Mouse (Mus musculus) embryo, embryonic 9.5 days (tissue): ENCODE data around the gene Srsf3.
"Not testable (repeated sequence)": the region's sequence is repeated elsewhere in the genome, so short reads cannot be mapped to it uniquely, and the experiment has no call there.

Experiments used
- DNase-seq: peaks from one replicate; pipeline ENCODE4 v3.0.0-alpha.2; 2017; ENCODE audit errors: extremely low spot score

Srsf3 gene

DNA sequence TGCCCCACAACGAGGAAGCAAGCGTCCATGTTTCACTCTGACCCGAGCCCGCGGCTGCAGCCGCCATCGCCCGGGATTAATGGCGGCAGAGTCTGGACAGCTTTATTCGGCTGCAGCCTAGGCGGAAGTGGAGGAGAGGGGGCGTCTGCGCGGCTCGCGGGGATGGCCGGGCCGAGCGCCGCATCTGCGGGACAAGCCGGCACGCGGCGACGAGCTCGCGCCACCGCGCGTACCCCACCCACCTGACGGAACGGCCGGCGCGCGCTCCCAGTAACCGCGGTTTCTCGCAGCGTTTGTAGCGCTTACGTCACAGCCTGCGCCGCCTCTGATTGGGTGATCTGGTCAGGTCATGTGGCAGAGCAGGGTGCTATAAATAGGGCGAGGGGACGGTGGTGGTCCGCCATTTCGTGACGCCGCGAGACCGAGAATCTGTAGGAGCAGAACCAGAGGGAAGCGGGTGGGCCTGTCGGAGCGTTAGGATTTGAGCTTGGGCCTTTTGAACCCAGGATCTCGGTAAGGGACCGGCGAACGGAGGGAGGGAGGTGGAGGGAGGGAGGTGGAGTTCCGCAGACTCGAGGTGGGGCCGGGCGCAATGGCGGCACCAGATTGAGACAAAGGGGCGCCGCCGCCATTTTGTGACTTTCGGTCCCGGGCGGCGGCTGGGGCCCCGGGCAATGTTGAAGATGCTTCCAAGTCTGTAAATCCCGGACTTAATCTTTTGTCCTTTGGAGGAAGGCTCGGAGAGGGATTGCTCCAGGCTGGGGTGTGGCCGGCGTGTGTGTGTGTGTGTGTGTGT is at the start of gene Srsf3:
Gene Srsf3, plus strand, starts transcription at position 355 of the 796 bp plus-strand sequence.
- DNase-seq = peak; percentile 99

DNA sequence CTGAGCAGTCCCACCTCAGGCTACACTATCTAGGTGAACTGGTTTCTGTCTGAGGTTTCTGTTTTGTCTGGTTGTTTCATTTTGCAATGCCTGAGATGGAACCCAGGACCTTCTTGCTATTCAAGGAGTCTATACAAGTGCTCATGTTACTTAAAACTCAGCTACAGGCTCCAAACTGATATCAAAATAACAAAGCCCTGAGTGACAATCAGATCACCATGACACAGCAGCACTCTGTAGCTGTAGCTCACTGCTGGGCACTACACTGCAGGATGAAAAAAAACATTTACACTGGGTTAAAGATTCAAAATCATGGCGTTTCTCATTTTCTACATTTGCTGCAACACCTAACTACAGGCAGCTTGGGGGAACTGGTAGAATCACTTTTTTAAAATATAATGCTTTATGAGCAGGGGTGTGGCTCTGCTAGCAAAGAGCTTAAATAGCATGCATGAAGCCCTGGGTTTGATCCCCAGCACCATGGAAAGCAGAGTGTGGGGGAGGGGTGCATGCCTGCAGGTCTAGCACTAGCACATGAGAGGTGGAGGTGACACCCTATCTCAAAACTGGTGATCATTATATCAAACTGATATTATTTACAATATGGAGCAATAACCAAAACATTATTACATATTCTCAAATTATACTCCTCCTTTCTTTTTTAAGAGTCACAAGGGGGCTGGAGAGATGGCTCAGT is 47.6 kb upstream of the Srsf3 start:
- no peak for DNase-seq

DNA sequence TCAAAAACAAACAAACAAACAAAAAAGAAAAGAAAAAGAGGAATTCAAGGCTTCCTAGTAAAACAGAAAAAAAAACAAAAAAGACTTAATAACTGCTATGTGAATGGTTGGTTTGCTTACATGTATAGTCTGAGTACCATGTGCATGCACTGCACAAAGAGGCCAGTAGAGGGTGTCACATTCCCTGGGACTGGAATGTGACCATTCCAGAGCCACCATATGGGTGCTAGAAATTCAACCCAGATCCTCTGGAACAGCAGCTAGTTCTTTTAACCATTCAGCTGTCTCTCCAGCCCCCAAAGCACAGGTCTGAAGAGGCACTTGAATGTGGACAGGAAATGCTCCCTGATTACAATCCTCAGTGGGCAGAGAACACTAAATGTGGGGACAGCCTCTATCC is 45.6 kb upstream of the Srsf3 start:
- no peak for DNase-seq

DNA sequence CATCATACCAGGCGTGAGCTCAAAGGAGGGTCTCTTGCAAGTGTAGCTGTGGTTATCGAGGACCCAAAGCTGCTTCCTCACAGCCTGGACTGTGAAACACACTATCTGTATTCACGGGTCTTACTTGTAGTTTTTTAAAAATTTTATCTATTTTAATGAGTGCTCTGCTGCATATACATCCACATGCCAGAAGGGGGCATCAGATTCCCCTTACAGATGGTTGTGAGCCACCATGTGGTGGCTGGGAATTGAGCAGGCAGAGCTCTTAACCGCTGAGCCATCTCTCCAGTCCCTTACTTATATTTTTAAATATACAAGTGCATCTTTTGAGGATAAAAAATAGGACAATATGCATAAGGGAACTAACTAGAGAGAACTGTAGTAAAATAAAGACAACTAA is 44.7 kb upstream of the Srsf3 start:
- DNase-seq = peak; percentile 31

DNA sequence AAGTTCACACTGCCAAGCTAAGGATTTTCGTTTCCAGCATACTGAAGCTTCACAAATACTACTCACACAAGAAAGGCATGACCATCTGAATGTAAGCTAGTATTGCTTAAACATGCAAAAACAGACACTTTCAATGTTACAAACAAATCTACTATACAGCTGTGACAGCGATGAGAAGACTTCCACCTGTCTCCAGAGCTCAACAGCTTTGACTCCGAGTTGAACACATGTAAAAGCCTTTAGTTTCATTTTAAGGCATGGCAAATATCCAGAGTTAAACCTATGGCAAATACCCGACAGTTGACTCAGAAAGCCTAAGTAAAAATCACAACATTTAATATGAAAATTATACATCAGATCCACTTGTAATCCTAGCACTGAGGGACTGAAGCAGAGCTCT is 44.1 kb upstream of the Srsf3 start:
- DNase-seq = no peak

DNA sequence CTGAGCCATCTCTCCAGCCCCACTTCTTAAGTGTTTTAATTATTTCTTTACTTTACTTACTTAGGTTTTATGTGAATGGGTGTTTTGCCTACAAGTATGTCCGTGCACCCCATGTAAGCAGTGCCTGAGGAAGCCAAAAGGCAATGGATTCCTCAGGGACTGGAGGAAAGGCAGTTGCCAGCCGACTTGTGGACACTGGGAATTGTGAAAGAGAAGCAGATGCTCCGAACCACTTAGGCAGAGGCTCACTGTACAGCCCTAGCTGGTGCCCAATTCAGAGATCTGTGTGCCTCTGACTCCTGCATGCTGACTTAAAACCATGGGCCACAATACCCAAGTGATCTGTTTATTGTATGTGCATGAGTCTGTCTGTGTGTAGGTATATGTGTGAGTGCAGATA is 43.4 kb upstream of the Srsf3 start:
- no peak for DNase-seq

DNA sequence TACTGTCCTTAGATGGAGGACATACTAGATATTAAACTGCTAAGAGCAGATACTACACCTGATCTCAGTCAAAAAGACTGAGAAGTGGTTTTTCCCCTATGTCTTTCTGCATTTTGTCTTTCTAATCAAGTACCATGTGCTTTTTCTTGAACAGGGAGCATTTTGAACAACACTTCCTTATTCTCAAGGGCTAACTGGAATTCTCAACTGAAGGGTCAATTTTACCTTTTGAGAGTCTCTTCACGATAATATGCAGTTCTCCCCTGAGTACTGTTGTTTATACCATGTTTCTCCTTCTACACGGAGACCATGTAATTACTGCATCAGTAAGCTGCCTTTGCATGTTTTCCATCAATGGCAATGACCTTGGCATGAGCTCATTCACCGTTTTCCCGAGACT is 42.4 kb upstream of the Srsf3 start:
- DNase-seq = no peak

DNA sequence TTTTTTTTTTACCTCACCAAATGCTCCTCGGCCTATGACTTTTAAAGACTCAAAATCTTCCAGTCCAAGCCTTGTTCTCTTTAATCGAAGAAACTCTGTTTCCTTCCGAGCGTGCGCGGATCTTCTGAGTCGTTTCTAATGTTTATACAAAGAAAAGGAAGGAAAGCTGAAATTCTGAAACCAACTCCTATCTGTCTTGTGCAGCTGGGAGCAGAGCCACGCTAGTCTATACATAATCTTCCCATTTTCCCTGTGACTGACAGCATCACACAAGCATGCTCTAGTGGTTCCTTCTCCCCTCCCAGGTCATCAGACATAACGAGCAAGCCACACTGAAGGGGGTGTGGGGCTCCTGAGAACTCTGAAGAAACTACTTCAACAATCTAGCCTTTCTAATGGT is 41.1 kb upstream of the Srsf3 start:
- DNase-seq = no peak

DNA sequence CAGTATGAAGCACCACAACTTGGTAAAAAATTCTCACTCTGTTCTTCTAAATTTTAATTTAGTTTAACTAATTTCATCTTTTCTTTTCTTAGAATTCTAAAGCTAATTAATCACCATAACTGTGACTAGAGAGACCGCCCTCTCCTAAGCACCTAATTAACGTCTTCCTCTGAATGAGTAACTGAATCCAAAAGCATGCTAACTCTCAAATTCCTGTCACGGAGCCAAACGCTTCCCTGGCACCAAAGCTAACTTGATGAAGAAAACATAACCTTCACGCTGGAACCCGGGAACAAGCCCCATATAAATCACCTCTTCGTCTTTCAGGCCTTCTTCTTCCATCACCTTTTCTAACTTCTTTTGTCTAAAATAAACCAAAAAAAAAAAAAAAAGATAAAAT is 40.3 kb upstream of the Srsf3 start:
- DNase-seq = no peak

DNA sequence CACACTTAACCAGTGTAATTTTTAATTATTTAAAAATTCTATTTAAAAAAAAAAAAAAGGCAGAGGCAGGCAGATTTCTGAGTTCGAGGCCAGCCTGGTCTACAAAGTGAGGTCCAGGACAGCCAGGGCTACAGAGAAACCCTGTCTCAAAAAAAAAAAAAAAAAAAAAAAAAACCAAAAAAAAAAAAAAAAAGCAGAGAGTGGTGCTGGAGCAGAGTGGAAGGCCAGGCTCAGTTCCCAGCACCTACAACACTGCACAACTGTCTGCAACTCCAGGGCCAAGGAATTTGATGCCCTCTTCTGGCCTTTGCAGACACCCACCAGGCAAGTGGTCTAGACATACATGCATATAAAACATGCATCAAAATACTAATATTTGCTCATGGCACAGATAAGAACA is 39.4 kb upstream of the Srsf3 start:
- DNase-seq = not testable (repeated sequence)

DNA sequence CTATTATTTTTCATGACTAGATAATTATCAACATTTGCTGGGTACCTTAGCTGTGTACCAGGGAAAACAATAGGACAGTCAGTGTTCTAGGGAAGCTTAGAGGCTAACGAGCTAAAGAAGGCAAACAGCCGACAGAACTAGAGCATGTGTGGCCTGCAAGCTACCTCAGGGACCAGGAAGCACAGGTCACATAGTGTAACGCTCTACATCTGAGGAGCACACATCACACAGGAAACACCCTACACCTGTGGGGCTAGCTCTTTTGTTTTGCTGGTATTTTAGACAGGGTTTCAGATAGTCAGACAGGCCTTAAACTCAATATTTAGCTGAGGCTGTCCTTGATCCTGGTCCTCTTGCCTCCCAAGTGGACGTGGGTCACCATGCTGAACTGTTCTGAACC is 37.8 kb upstream of the Srsf3 start:
- DNase-seq = no peak

DNA sequence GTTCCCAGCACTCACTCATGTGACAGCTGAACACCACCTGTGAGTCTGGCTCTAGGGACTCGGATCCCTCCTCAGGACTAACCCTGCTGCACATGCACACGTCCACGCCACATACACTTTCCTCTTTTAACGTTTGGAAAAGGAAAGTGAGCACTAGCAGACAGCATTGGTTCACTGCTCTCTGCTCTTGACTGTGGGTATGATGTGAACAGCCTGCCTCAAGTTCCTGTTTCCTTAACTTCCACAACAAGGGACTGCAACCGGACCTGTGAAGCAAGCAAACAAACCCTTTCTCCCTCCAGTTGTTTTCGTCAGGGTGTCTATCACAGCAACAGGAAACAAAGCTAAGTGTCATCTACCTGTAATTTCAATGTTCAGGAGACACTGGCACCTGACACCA is 32.0 kb upstream of the Srsf3 start:
- DNase-seq = no peak

DNA sequence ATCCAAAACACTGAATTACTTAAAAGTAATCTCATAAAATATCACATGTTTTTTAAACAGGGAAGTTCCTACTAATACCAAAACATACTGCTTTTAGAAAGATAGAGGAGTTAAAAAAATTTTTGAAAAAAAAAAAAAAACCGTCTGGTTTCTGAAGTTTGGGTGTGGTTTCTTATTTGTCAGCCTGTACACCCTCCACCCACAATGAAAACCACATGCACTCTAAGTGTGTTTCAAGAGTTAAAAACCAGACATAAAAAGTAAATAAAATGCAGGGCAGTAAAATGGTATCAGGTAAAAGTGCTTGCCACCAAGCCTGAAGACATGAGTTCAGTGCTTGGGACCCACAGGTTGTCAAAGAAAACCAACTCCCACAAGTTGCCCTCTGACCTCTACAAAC is 28.7 kb upstream of the Srsf3 start:
- DNase-seq = no peak

DNA sequence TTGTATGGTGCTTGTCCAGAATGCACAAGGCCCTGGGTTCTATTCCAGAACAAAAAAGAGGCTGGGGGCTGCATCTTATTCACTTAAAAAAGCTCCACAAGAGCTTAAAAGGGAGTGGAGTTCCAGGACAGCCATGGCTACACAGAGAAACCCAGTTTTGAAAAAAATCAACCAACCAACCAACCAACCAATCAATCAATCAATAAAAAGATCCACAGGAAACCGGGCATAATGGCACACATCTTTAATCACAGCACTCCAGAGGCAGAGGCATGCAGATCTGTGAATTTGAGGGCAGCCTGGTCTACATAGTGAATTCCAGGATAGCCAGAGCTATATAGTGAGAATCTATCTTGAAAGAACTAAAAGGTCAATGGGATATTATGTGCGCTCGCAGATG is 27.4 kb upstream of the Srsf3 start:
- no peak for DNase-seq

DNA sequence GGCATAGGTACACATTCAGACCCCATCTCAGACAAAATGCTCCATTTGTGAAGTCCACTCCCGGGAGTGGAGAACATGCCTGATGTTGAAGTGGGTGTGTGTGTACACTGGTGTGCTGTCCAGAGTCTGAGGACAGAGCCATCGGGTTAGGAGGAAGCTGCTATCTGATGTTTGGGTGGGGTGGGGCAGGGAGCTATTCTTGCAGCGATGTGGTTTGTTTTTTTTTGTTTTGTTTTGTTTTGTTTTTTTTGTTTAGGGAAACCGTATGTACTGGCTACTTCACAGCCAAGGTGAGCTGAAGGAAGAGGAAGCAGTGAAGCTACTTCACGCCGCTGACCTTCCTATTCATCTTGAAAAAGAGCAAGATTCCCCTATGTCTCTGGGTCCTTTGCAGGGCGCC is 25.6 kb upstream of the Srsf3 start:
- DNase-seq = no peak

DNA sequence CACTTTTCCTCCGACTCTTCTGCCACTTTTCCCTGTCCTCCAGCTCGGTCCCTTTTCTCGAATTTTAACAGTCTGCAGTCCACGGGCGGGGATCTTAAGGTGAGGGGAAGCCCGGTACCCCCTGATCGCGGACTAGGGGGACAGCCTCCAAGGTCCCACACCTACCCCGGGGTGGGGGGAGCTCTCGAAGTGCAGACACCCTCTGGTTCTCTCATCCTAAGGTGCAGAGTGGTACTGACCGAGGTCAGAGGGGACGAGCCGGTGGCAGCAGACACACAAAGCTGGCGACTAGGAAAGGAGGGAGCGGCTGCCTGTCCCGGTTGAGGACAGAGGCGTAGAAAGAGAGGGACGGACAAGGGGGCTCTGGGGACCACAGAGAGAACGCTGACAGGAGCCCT is 25.2 kb upstream of the Srsf3 start:
- DNase-seq = no peak

DNA sequence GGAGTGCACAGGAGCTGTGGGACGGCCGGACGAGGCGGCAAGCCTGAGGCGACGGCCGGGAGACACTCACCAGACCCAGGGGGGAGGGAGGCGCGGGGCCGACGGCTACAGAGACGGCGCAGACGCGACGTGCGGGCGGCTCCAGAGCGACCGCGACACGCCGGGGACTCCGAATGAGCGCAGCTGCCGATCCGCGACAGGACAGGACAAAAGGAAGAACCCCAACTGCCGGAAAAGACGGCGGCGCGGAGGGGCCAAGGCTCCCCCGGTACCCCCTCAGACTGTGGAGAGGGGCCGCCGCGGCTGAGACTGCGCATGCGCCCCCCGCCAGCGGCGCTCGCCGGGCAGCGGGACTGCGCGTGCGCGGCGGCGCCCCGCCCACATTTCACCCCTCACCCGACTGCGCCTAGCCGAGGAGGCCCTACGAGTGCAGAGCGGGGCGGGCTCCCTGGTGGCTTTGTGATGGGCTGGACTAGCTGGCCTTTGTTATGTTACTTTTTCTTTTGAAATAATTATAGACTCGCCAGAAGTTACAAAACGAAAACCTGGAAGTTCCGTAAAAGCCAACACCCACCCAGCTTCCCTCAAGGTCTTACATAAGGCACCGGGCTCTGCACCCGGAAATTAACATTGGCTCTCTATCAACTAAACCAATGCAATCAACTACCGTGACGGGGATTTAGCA is 24.6 kb upstream of the Srsf3 start, which contains the start of gene Stk38:
Gene Stk38, minus strand, starts transcription at position 355 of the 685 bp plus-strand sequence.
- peak; percentile 96 for DNase-seq

DNA sequence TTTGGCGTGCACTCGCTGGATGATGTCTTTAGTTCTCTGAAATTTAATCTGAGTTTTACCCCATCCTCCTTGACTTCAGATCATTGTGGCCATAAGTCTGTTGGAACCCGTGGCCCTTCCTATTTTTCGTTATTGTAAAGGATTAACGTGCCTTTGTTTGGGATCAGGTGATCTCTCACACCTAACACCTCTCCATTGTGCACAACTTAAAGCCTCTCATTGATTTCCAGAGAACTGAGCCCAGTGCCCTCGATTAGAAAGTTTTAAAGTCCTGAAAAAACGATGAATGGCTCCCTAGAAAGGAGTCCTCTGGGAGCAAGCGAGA is 24.1 kb upstream of the Srsf3 start:
- DNase-seq = peak; percentile 42

DNA sequence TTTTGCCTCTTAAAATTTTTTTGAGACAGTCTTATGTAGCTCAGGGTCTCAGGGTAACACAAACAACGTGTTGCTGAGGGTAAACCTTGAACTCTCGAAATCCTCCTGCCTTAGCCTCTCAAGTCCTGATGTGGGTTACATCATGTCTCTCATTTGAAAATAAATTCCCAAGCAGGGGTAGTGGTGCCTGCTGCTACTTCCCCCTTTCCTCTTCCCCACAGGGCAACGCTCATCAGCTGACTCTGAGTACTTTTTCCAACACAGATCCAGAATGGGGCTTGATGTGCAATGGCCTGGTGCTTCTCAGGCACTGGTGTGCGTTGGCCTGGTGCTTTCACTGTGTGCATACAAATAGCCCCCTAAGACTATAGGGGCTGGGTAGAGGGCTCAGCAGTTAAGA is 23.2 kb upstream of the Srsf3 start:
- DNase-seq = no peak

DNA sequence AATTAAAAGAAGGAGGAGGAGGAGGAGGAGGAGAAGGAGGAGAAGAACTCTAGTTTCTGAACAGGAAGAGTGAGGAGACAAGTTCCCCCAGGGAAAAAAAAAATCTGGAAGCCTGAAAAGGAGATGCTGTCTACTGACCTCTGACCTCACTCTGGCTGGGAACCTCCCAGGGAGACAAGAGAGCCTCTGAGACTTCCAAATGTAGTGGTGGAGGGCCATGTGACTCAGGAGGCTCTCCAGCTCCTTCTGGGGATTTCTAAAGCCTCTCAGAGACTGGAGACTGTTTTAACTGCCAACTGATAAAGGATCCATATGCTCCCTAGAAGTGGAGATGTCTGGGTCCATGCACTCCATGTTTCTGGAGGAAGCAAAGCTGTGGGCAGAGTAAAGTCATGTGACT is 18.2 kb upstream of the Srsf3 start:
- no peak for DNase-seq

DNA sequence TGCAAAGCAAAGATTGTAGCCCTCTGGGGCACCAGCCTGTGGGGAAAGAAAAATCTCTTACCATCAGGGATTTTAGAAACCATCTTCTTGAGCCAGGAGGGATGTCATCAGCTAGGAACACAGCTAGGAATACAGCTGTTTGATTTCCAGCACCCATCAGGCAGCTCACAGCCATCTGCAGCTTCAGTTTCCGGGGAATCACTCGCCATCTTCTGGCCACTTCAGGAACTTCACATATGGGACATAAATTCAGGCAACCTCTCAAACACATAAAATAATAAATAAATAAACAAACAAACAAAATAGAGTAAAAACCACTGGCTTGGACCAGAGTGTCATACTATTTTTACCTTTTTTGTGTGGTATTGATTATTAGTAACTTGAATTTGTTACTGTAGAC is 16.8 kb upstream of the Srsf3 start:
- DNase-seq = no peak

DNA sequence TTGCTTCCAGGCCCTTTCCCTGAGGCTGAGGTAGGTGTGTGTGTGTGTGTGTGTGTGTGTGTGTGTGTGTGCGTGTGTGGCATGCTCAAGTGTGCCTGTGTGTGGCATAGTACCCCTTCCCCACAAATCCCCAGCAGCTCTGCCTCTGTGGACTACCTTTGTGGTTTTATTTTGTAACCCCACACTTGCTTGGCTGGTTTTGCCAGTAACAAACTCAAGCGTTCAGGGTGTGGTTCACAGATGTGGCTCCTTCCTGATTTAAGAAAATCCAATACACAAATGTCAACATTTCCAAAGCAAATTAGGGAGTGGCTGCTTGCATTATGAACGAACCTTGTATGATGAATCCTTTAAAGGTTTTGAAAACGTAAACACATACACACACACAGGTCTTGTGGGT is 15.7 kb upstream of the Srsf3 start:
- DNase-seq = no peak
